Mouse (Mus musculus): ENCODE measurements around the gene Slc35a1.

Slc35a1 gene

GRCm38 (mm10) chr4:34653179-34653578 lies 34.1 kb downstream of the Slc35a1 start:
- DNase-seq (ENCODE audit: low spot score), result no peak

- no peak for DNase-seq (ENCODE audit: low spot score)
Measured at GRCm38 (mm10) chr4:34644779-34645178, 42.5 kb downstream of the Slc35a1 start.

GRCm38 (mm10) chr4:34640731-34641130 lies 46.5 kb downstream of the Slc35a1 start:
- no peak for DNase-seq (ENCODE audit: low spot score)

GRCm38 (mm10) chr4:34639745-34640364 lies 47.4 kb downstream of the Slc35a1 start:
- no peak for DNase-seq (ENCODE audit: low spot score)

- no peak for DNase-seq (ENCODE audit: low spot score)
Measured at GRCm38 (mm10) chr4:34637851-34638250, 49.4 kb downstream of the Slc35a1 start.

GRCm38 (mm10) chr4:34637386-34637785 lies 49.9 kb downstream of the Slc35a1 start:
- DNase-seq (ENCODE audit: low spot score), result no peak

- DNase-seq (ENCODE audit: low spot score), result peak; percentile 55
Measured at GRCm38 (mm10) chr4:34636036-34636435, 51.2 kb downstream of the Slc35a1 start.

- DNase-seq (ENCODE audit: low spot score), result no peak
Measured at GRCm38 (mm10) chr4:34634129-34634528, 53.1 kb downstream of the Slc35a1 start.

- DNase-seq (ENCODE audit: low spot score), result no peak
Measured at GRCm38 (mm10) chr4:34629956-34630355, 57.3 kb downstream of the Slc35a1 start.

GRCm38 (mm10) chr4:34626401-34626800 lies 60.8 kb downstream of the Slc35a1 start:
- DNase-seq (ENCODE audit: low spot score), result no peak

GRCm38 (mm10) chr4:34625556-34625955 lies 61.7 kb downstream of the Slc35a1 start:
- DNase-seq (ENCODE audit: low spot score), result no peak

- peak; percentile 10 for DNase-seq (ENCODE audit: low spot score)
Measured at GRCm38 (mm10) chr4:34616146-34616545, 71.1 kb downstream of the Slc35a1 start.

GRCm38 (mm10) chr4:34615303-34615702 lies 71.9 kb downstream of the Slc35a1 start:
- DNase-seq (ENCODE audit: low spot score), result peak; percentile 38

GRCm38 (mm10) chr4:34614630-34615094 lies 72.6 kb downstream of the Slc35a1 start, which contains the start of the genes Orc3 and Rars2:
Orc3 (minus strand) TSS chr4:34614944.
Rars2 (plus strand) TSS chr4:34614957.
- peak; percentile 93 for DNase-seq (ENCODE audit: low spot score)

- peak; percentile 9 for DNase-seq (ENCODE audit: low spot score)
Measured at GRCm38 (mm10) chr4:34613571-34614145, 73.6 kb downstream of the Slc35a1 start.
